Mouse (Mus musculus) testis, adult 2 months (tissue): ENCODE data around the gene Col23a1.

Experiments used
- CTCF ChIP-seq: fragments of 200-500 bp; IDR thresholded peaks from 2 replicates; pipeline ENCODE4 v1.5.1; 2012; ENCODE audit warnings: low read depth, mild to moderate bottlenecking, inconsistent platforms, low read length, moderate library complexity; ENCODE audit not compliant: control insufficient read depth, insufficient read depth, insufficient replicate concordance
- POLR2A ChIP-seq: fragments of 200-500 bp; IDR thresholded peaks from 2 replicates; pipeline ENCODE4 v1.6.1; 2012; ENCODE audit warnings: low read depth, mild to moderate bottlenecking, inconsistent platforms, low read length, moderate library complexity; ENCODE audit not compliant: control insufficient read depth

GRCm38 (mm10) chr11:51418807-51419206, 129.1 kb downstream of the Col23a1 start:
- TF ChIP-seq CTCF = no peak
- TF ChIP-seq POLR2A = no peak
